Mouse (Mus musculus) midbrain, postnatal 0 days (tissue): ENCODE measurements around the gene Gm5662. TPM values are rescaled to one million over a fixed set of nuclear protein-coding genes. Genes with fewer than 3 reads are reported as not detected.
"Not testable (repeated sequence)": the region's sequence is repeated elsewhere in the genome, so short reads cannot be mapped to it uniquely, and the experiment has no call there.

Experiments used
- ATAC-seq: fragments of 200-750 bp; cut with Nextera tagmentation; 2 replicates; pipeline ENCODE4 v1.8.0; 2017; ENCODE audit warnings: moderate number of reproducible peaks, mild to moderate bottlenecking, moderate TSS enrichment, moderate library complexity; ENCODE audit not compliant: low FRiP score
- DNase-seq: peaks from one replicate; pipeline ENCODE4 v3.0.0-alpha.2; 2015; ENCODE audit warnings: low spot score
- H3K27ac ChIP-seq: fragments of 300-500 bp; sonication (generic); 2 replicates; pipeline ENCODE4 v1.5.1; 2014; ENCODE audit warnings: low read depth, mild to moderate bottlenecking, low read length, mixed read lengths
- H3K27me3 ChIP-seq: fragments of 300-500 bp; sonication (generic); 2 replicates; pipeline ENCODE4 v1.6.1; 2014; ENCODE audit warnings: low read length, control low read depth, mixed read lengths; ENCODE audit not compliant: insufficient read depth
- H3K36me3 ChIP-seq: fragments of 300-500 bp; sonication (generic); 2 replicates; pipeline ENCODE4 v1.6.1; 2014; ENCODE audit warnings: low read length, control low read depth, mixed read lengths; ENCODE audit not compliant: insufficient read depth
- H3K4me1 ChIP-seq: fragments of 300-500 bp; sonication (generic); 2 replicates; pipeline ENCODE4 v1.6.1; 2014; ENCODE audit warnings: mild to moderate bottlenecking, control low read depth, antibody characterized with exemption, low read length, mixed read lengths; ENCODE audit not compliant: insufficient read depth
- H3K4me2 ChIP-seq: fragments of 300-500 bp; sonication (generic); 2 replicates; pipeline ENCODE4 v1.6.1; 2014; ENCODE audit warnings: low read depth, mild to moderate bottlenecking, low read length, mixed read lengths; ENCODE audit not compliant: poor library complexity, severe bottlenecking
- H3K4me3 ChIP-seq: fragments of 300-500 bp; sonication (generic); 2 replicates; pipeline ENCODE4 v1.5.1; 2014; ENCODE audit warnings: low read depth, mild to moderate bottlenecking, low read length, moderate library complexity
- H3K9ac ChIP-seq: fragments of 300-500 bp; sonication (generic); replicated peaks from 2 replicates; pipeline ENCODE4 v1.6.1; 2014; ENCODE audit warnings: mild to moderate bottlenecking, low read length, moderate library complexity, mixed read lengths; ENCODE audit not compliant: poor library complexity, severe bottlenecking
- H3K9me3 ChIP-seq: fragments of 300-500 bp; sonication (generic); 2 replicates; pipeline ENCODE4 v1.6.1; 2016; ENCODE audit warnings: low read length, control low read depth
- CTCF ChIP-seq: IDR thresholded peaks from 2 replicates; pipeline ENCODE4 v1.5.1; 2016; ENCODE audit warnings: antibody characterized with exemption, mild to moderate bottlenecking
- WGBS: fragments of 180-500 bp; shearing (Covaris S2); extraction: QIAGEN DNeasy Blood & Tissue Kit; methylation state at CpG from one replicate; pipeline ENCODE4 v1.1.7; 2014; 5-methylcytosine and 5-hydroxymethylcytosine counted together
- polyA plus RNA-seq: library from polyadenylated mRNA; unstranded; fragments of >200 nt; fragmentation: Nextera tagmentation; extraction: Ambion mirVana; gene quantifications from 2 replicates; pipeline ENCODE4 v1.2.1, GENCODE M21; 2015
- total RNA-seq: library from RNA; depleted of rRNA; stranded (reverse); fragments of >200 nt; gene quantifications from 2 replicates; pipeline ENCODE4 v1.2.3, GENCODE M21; 2014; rRNA removed

Gene Gm5662
- total RNA-seq (not detected in 2 replicates), polyA plus RNA-seq (not detected in 2 replicates)

GRCm38 (mm10) chr12:88274400-88274799 lies at the start of gene Gm5662:
TSS of gene Gm5662 (minus strand) at chr12:88274500.
- not testable (repeated sequence) for H3K4me1 ChIP-seq, H3K27ac ChIP-seq, ATAC-seq, H3K9ac ChIP-seq, DNase-seq, H3K4me3 ChIP-seq, H3K36me3 ChIP-seq, H3K27me3 ChIP-seq, H3K9me3 ChIP-seq, H3K4me2 ChIP-seq
- WGBS, result 83% methylated on average over 5 of the region's 5 CpGs

GRCm38 (mm10) chr12:88323926-88324325 lies 49.6 kb upstream of the Gm5662 start, which contains the start of gene Gm5039:
TSS of gene Gm5039 (minus strand) at chr12:88324026.
- not testable (repeated sequence) for H3K4me1 ChIP-seq, H3K9me3 ChIP-seq, DNase-seq, H3K36me3 ChIP-seq, H3K9ac ChIP-seq, ATAC-seq, H3K27me3 ChIP-seq, H3K4me2 ChIP-seq, H3K4me3 ChIP-seq, H3K27ac ChIP-seq
- WGBS, result 94% methylated on average over 2 of the region's 2 CpGs

GRCm38 (mm10) chr12:88314556-88314955 lies 40.3 kb upstream of the Gm5662 start:
- no peak for DNase-seq
- Histone ChIP-seq H3K4me1 (no peaks in the 10 kb centered on the region), H3K4me2 (no peak overlapping the region), H3K27ac (no peak overlapping the region), H3K9ac (no peak overlapping the region), H3K4me3 (no peak overlapping the region), H3K9me3 (no peaks in the 10 kb centered on the region), H3K36me3 (no peaks in the 10 kb centered on the region), H3K27me3 (no peaks in the 10 kb centered on the region)
- ATAC-seq, result no peak
- no peak for TF ChIP-seq CTCF
- WGBS, result 80% methylated on average over 3 of the region's 3 CpGs

- not testable (repeated sequence) for H3K27ac ChIP-seq, H3K4me2 ChIP-seq, H3K4me3 ChIP-seq, H3K4me1 ChIP-seq, H3K9me3 ChIP-seq, H3K27me3 ChIP-seq, ATAC-seq, H3K36me3 ChIP-seq, DNase-seq, H3K9ac ChIP-seq
- WGBS, result 57% methylated on average over 2 of the region's 2 CpGs
These were observed 22.9 kb upstream of the Gm5662 start for GRCm38 (mm10) chr12:88297171-88297570.

- not testable (repeated sequence) for H3K9ac ChIP-seq, H3K4me1 ChIP-seq, ATAC-seq, DNase-seq, H3K36me3 ChIP-seq, H3K27me3 ChIP-seq, H3K4me2 ChIP-seq, H3K9me3 ChIP-seq, H3K4me3 ChIP-seq, H3K27ac ChIP-seq
- WGBS, result 73% methylated on average over 4 of the region's 4 CpGs
These were observed 18.8 kb upstream of the Gm5662 start for GRCm38 (mm10) chr12:88293082-88293481.

GRCm38 (mm10) chr12:88285224-88285623 lies 10.9 kb upstream of the Gm5662 start:
- not testable (repeated sequence) for H3K4me3 ChIP-seq, H3K27ac ChIP-seq, H3K36me3 ChIP-seq, H3K4me2 ChIP-seq, H3K9me3 ChIP-seq, H3K9ac ChIP-seq, H3K4me1 ChIP-seq, ATAC-seq, H3K27me3 ChIP-seq, DNase-seq
- 93% methylated on average over 4 of the region's 5 CpGs for WGBS
